Mouse (Mus musculus) liver, adult 2 months (tissue): ENCODE results near the gene Olfr433. TPM values are rescaled to one million over a fixed set of nuclear protein-coding genes. Genes with fewer than 3 reads are reported as not detected.

Experiments
- DNase-seq: peaks from one replicate; pipeline ENCODE4 v3.0.0-alpha.2; 2011; ENCODE audit warnings: low read depth, low spot score; ENCODE audit errors: extremely low read depth
- H3K27ac ChIP-seq: fragments of 200-500 bp; replicated peaks from 2 replicates; pipeline ENCODE4 v1.5.1; 2012; ENCODE audit warnings: low read depth, mild to moderate bottlenecking, control low read depth, inconsistent platforms, low read length; ENCODE audit not compliant: insufficient read depth
- H3K27me3 ChIP-seq: fragments of 200-500 bp; 2 replicates; pipeline ENCODE4 v1.6.1; 2012; ENCODE audit warnings: mild to moderate bottlenecking, moderate library complexity, low read length, inconsistent platforms; ENCODE audit not compliant: control insufficient read depth, insufficient read depth
- H3K36me3 ChIP-seq: fragments of 200-500 bp; 2 replicates; pipeline ENCODE4 v1.6.1; 2012; ENCODE audit warnings: low read length, inconsistent platforms; ENCODE audit not compliant: control insufficient read depth, insufficient read depth
- H3K4me1 ChIP-seq: fragments of 200-500 bp; 2 replicates; pipeline ENCODE4 v1.6.1; 2011; ENCODE audit warnings: low read length; ENCODE audit not compliant: control insufficient read depth, insufficient read depth
- H3K4me3 ChIP-seq: fragments of 200-500 bp; 2 replicates; pipeline ENCODE4 v1.5.1; 2011; ENCODE audit warnings: low read depth, mild to moderate bottlenecking, control low read depth, low read length, moderate library complexity; ENCODE audit not compliant: insufficient read depth
- H3K79me2 ChIP-seq: fragments of 200-500 bp; 2 replicates; pipeline ENCODE4 v1.6.1; 2012; ENCODE audit warnings: inconsistent platforms, mild to moderate bottlenecking, low read length, moderate library complexity; ENCODE audit not compliant: control insufficient read depth, insufficient read depth
- H3K9ac ChIP-seq: fragments of 200-500 bp; 2 replicates; pipeline ENCODE4 v1.6.1; 2012; ENCODE audit warnings: low read depth, mild to moderate bottlenecking, control low read depth, inconsistent platforms, low read length
- CTCF ChIP-seq: fragments of 200-500 bp; IDR thresholded peaks from 2 replicates; pipeline ENCODE4 v1.5.1; 2011; ENCODE audit warnings: low read depth, low read length, control low read depth
- POLR2A ChIP-seq: fragments of 200-500 bp; IDR thresholded peaks from 2 replicates; pipeline ENCODE4 v1.6.1; 2011; ENCODE audit warnings: low read length, control low read depth; ENCODE audit not compliant: insufficient read depth; ENCODE audit errors: extremely low read depth
- WGBS: fragments of 180-500 bp; shearing (Covaris S2); methylation state at CpG from one replicate; pipeline ENCODE4 v1.1.7; 2018; 5-methylcytosine and 5-hydroxymethylcytosine counted together
- polyA plus RNA-seq: library from polyadenylated mRNA; depleted of rRNA; stranded (reverse); fragments of >200 nt; gene quantifications from 2 replicates; pipeline ENCODE4 v1.2.3, GENCODE M21; 2012
- total RNA-seq: library from RNA; depleted of rRNA; stranded (reverse); fragments of >200 nt; gene quantifications from 2 replicates; pipeline ENCODE4 v1.2.3, GENCODE M21; 2014

The Olfr433 gene
- total and polyA plus RNA-seq, 2 experiments, result not detected

- Histone ChIP-seq H3K9ac (no peak overlapping the region), H3K4me1 (no peaks in the 10 kb centered on the region), H3K27ac (no peak overlapping the region), H3K79me2 (no peaks in the 10 kb centered on the region), H3K27me3 (no peaks in the 10 kb centered on the region), H3K36me3 (no peaks in the 10 kb centered on the region), H3K4me3 (no peak overlapping the region)
- DNase-seq, result no peak
- WGBS, result 74% methylated on average over 4 of the region's 4 CpGs
- TF ChIP-seq CTCF (no peak), POLR2A (no peak)
Observed at GRCm38 (mm10) chr1:174050532-174050931, 10.0 kb downstream of the Olfr433 start.

GRCm38 (mm10) chr1:174051515-174051914 lies 11.0 kb downstream of the Olfr433 start:
- Histone ChIP-seq H3K9ac (no peak overlapping the region), H3K27me3 (no peaks in the 10 kb centered on the region), H3K4me3 (no peak overlapping the region), H3K27ac (no peak overlapping the region), H3K4me1 (no peaks in the 10 kb centered on the region), H3K79me2 (no peaks in the 10 kb centered on the region), H3K36me3 (no peaks in the 10 kb centered on the region)
- DNase-seq, result no peak
- no peak for TF ChIP-seq POLR2A
- no peak for TF ChIP-seq CTCF
- WGBS, result 76% methylated on average over 4 of the region's 4 CpGs

DNA sequence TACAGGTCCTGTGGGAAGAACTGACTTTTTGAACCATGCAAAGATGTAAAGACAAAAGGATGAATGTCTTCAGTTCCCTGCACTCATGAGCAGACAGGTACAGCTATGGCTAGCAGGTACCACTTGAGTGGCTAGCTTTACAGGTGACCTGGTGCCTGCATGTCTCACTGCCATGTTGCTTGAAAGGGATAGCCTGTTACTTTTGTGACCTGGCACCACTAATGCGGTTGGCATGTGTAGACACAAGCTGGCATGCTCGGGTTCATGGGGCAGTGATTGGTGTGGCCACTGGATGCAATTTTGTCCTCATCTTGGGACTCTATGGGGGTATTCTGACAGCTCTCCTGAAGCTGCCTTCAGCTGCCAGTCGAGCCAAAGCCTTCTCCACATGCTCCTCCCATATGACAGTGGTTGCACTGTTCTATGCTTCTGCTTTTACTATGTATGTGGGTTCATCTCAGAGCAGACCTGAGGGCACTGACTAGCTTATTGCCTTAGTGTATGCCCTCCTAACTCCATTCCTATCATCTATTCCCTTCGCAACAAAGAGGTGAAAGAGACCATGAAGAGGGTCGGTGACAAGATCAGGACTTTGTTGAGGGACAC lies 11.5 kb downstream of the Olfr433 start:
- DNase-seq, result no peak
- H3K79me2 ChIP-seq, result no peaks in the 10 kb centered on the region
- TF ChIP-seq CTCF, result no peak
- no peak overlapping the region for H3K9ac ChIP-seq
- H3K4me1 ChIP-seq, result no peaks in the 10 kb centered on the region
- no peak overlapping the region for H3K4me3 ChIP-seq
- no peak overlapping the region for H3K27ac ChIP-seq
- H3K36me3 ChIP-seq, result no peaks in the 10 kb centered on the region
- H3K27me3 ChIP-seq, result no peaks in the 10 kb centered on the region
- WGBS, result 68% methylated on average over 5 of the region's 5 CpGs

- DNase-seq, result no peak
- TF ChIP-seq CTCF (no peak), POLR2A (no peak)
- 67% methylated on average over 3 of the region's 3 CpGs for WGBS
Observed at GRCm38 (mm10) chr1:174052981-174053380, 12.5 kb downstream of the Olfr433 start.

DNA sequence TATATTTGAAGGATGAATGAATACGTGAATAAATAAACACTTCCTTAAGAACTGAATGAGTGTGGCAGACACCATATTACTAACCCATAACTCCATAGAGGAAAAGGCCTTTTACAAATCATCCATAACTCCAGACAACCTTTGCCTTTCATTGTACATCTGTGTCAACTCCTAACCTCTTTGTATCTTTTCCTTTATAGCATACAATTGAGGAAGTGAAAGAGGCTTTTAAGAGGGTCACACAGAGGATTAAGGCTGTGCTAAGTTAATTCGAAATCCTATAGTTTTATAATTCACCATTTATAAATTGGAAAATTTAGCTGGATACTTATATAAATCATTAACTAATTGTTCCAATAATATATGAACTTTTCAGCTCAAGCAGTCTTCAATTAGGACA lies 14.7 kb downstream of the Olfr433 start:
- no peaks in the 10 kb centered on the region for H3K4me1 ChIP-seq
- no peaks in the 10 kb centered on the region for H3K79me2 ChIP-seq
- H3K4me3 ChIP-seq, result no peak overlapping the region
- WGBS, result 62% methylated on average over 2 of the region's 2 CpGs
- TF ChIP-seq CTCF, result no peak
- TF ChIP-seq POLR2A, result no peak
- no peaks in the 10 kb centered on the region for H3K36me3 ChIP-seq
- no peaks in the 10 kb centered on the region for H3K27me3 ChIP-seq
- no peak overlapping the region for H3K27ac ChIP-seq
- H3K9ac ChIP-seq, result no peak overlapping the region
- DNase-seq, result no peak

More at GRCm38 (mm10) chr1:174052981-174053380, 12.5 kb downstream of the Olfr433 start:
- Histone ChIP-seq H3K27ac (no peak overlapping the region), H3K4me1 (no peaks in the 10 kb centered on the region), H3K4me3 (no peak overlapping the region), H3K79me2 (no peaks in the 10 kb centered on the region), H3K27me3 (no peaks in the 10 kb centered on the region), H3K9ac (no peak overlapping the region), H3K36me3 (no peaks in the 10 kb centered on the region)

- WGBS, result 78% methylated on average over 3 of the region's 3 CpGs
Observed at GRCm38 (mm10) chr1:174066305-174066704, 25.8 kb downstream of the Olfr433 start, which contains the start of gene Olfr430. Gene Olfr430 (plus strand): TSS chr1:174066605.

More at GRCm38 (mm10) chr1:174066305-174066704, 25.8 kb downstream of the Olfr433 start, which contains the start of gene Olfr430:
- no peak within 1 kb of the TSS for H3K4me3 ChIP-seq
- no peak within 1 kb of the TSS for H3K9ac ChIP-seq
- no peak for TF ChIP-seq CTCF
- TF ChIP-seq POLR2A, result no peak
- H3K36me3 ChIP-seq, result no peaks in the 10 kb centered on the region
- DNase-seq, result no peak
- no peak within 1 kb of the TSS for H3K27ac ChIP-seq
- no peaks in the 10 kb centered on the region for H3K79me2 ChIP-seq
- no peaks in the 10 kb centered on the region for H3K27me3 ChIP-seq
- no peaks in the 10 kb centered on the region for H3K4me1 ChIP-seq
